Mouse (Mus musculus): ENCODE measurements around the gene Cd52. TPM values are rescaled to one million over a fixed set of nuclear protein-coding genes. Genes with fewer than 3 reads are reported as not detected.

Gene Cd52
- polyA plus RNA-seq, 1 experiment: 14.0 TPM

DNA sequence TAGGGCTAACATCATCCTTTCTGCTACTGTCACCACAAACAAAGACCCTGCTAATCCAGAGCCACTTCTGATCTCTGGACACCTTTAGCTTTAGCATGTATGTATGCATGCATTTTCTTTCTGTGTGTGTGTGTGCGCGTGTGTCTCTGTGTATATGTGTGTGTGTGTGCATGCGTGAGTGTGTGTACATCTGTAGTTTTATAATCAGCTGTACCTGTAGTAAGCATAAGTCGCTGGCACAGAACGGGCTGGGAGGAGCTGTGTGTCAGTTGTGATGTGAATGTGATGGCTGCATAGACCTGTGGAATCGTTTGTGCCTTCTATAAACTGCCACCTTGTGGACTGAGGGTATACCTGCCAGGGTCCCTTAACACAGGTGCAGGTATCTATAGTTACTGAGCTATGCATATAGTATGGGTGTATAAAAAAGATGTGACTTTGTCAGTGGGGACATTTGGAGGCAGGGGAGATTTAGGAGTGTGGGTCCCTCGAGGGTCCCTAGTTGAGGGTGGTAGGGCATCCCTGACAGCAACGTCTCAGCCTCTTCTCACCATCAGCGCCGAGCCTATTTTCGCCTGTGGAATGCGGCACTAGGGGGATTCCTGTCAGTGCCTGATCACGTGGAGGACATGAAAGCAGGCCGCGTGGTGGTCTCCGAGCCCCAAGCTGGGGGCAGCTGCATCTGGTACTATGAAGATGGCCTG lies 4.2 kb downstream of the Cd52 start:
- Histone ChIP-seq H3K4me1 (ENCODE audit: control insufficient read depth, insufficient read depth, insufficient read length, low read length) (no peaks in the 10 kb centered on the region), H3K4me3 (ENCODE audit: insufficient read depth, low read depth, low read length) (no peak overlapping the region), H3K27ac (replicated peaks; ENCODE audit: low read depth, low read length) (no peak overlapping the region)

DNA sequence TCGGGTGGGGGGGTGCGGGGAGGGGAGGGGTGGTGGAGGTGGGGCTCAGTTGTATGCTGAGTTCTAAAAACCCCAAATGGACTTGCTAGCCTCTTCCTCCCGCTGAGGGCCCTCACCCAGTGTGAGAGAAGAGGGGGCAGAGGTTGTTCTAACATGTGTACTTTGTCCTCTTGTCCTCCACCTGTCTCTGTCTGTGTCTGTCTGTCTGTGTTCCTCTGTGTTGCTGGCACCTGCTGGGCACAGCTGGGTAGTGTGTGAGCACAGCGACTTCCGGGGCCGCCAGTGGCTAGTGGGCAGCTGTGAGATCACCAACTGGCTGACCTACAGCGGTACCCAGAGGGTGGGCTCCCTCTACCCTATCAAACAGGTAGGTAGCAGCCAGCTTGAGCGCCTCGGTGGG lies 5.9 kb downstream of the Cd52 start:
- H3K4me1 ChIP-seq (ENCODE audit: control insufficient read depth, insufficient read depth, insufficient read length, low read length): no peaks in the 10 kb centered on the region
- no peak overlapping the region for H3K27ac ChIP-seq (replicated peaks; ENCODE audit: low read depth, low read length)

DNA sequence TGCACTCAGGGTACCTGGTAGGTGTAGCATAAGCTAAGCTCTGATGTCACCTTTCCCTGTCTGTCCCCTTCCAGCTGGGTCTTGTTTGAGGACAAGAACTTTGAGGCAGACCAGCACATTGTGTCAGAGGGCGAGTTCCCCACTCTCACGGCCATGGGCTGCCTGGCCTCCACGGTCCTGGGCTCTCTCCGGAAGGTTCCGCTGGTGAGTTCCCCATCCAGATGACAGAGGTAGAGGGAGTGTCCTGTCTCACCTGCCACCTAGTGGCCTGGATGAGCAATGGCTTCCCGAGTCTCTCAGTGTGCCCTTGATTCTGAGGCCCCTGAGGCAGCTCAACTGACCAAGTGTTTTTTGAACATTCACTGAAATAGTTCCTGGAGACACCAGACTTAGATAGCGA lies 7.5 kb downstream of the Cd52 start:
- Histone ChIP-seq H3K4me1 (ENCODE audit: control insufficient read depth, insufficient read depth, insufficient read length, low read length) (no peaks in the 10 kb centered on the region), H3K4me3 (ENCODE audit: insufficient read depth, low read depth, low read length) (no peak overlapping the region), H3K27ac (replicated peaks; ENCODE audit: low read depth, low read length) (no peak overlapping the region)

More for the DNA sequence above, 5.9 kb downstream of the Cd52 start:
- no peak overlapping the region for H3K4me3 ChIP-seq (ENCODE audit: insufficient read depth, low read depth, low read length)

DNA sequence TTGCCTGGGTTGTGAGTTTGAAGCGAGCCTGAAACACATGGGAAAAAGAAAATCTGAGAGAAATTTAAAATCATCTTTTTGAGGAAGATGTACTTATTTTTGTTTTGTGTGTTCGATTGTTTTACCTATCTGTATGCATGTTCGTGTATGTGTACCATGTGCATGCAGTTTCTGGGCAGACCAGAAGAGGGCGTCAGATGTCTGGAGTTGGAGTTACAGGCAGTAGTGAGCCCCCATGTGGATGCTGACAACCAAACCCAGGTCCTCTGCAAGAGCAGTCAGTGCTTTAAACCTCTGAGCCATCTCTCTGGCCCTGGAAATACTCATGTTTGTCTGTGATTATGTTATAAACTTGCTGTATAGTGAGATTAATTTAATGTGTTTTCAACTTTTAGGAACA lies 9.9 kb downstream of the Cd52 start:
- Histone ChIP-seq H3K4me3 (ENCODE audit: insufficient read depth, low read depth, low read length) (no peak overlapping the region), H3K4me1 (ENCODE audit: control insufficient read depth, insufficient read depth, insufficient read length, low read length) (peaks cover 4% of the 10 kb centered on the region; the same call in 1 of the 2 replicates), H3K27ac (replicated peaks; ENCODE audit: low read depth, low read length) (no peak overlapping the region)

DNA sequence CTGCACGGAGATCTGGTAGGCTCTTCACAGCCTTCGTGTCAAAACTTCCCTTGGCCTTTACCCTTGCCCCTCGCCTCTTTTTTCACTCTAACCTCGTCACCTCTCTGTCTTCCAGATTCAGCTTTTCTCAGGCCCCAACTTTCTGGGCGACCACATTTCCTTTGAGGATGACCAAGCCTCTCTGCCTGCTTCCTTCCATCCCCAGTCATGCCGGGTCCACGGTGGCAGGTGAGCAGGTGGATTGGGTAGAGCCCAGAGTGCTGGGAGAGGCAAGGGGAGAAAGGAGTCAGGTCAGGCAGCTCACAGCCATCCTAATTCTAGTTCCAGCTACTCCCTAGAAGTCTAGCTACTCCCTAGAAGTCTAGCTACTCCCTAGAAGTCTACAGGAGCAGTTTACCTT lies 12.4 kb downstream of the Cd52 start:
- Histone ChIP-seq H3K4me3 (ENCODE audit: insufficient read depth, low read depth, low read length) (no peak overlapping the region), H3K27ac (replicated peaks; ENCODE audit: low read depth, low read length) (no peak overlapping the region), H3K4me1 (ENCODE audit: control insufficient read depth, insufficient read depth, insufficient read length, low read length) (peaks cover 4% of the 10 kb centered on the region; the same call in 1 of the 2 replicates)

DNA sequence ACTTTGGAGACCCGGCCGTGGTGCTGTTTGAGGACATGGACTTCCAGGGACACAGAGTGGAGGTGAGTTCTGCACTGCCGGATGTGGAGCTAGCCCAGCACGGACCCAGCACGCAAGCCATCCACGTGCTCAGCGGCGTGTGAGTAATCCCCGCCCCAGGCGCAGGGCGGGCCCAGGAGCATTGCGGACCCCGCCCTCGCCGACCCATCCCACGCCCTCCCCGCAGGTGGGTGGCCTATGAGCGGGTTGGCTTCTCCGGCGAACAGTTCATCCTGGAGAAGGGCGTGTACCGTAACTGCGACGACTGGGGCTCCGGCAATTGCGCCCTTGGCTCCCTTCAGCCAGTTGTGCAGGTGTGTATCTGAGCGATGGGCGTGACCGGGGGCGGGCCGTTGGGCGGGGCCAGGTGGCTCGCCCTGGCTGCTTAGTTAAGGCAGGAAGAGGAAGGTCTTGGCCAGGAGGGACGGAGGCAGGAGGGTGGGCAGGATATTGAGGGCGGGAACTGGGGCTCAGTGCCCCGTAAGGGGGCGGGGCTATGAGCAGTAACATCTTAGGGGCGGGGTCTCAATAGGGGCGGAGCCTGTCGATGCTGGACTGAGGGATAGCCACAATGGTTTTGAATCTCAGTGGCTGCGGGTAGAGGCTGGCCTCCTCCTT lies 13.0 kb downstream of the Cd52 start:
- peak overlapping the region; percentile 48 for H3K4me3 ChIP-seq (ENCODE audit: insufficient read depth, low read depth, low read length)
- no peak overlapping the region for H3K27ac ChIP-seq (replicated peaks; ENCODE audit: low read depth, low read length)

DNA sequence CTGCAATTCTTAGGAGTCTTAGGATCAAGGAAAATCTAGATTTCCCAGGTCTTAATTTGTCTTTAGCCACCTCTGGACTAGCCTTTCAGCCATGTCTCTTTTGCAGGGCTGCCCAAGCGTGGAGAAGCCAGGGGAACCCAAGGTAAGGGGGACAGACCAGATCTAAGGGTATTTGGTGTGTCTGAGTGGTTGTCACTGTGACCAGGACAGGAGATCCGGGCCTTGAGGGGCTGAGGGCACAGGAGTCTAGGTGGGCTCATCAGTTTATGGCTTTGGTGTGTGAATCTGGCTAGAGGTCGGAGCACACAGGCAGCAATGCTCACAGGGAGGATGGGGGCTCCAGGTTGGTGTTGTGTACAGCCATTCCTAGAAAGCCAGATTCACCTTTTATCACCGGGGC lies 14.2 kb downstream of the Cd52 start:
- no peak overlapping the region for H3K27ac ChIP-seq (replicated peaks; ENCODE audit: low read depth, low read length)
- no peak overlapping the region for H3K4me3 ChIP-seq (ENCODE audit: insufficient read depth, low read depth, low read length)
- peaks cover 4% of the 10 kb centered on the region; the same call in 1 of the 2 replicates for H3K4me1 ChIP-seq (ENCODE audit: control insufficient read depth, insufficient read depth, insufficient read length, low read length)

More for the DNA sequence above, 13.0 kb downstream of the Cd52 start:
- peaks cover 4% of the 10 kb centered on the region; the same call in 1 of the 2 replicates for H3K4me1 ChIP-seq (ENCODE audit: control insufficient read depth, insufficient read depth, insufficient read length, low read length)

DNA sequence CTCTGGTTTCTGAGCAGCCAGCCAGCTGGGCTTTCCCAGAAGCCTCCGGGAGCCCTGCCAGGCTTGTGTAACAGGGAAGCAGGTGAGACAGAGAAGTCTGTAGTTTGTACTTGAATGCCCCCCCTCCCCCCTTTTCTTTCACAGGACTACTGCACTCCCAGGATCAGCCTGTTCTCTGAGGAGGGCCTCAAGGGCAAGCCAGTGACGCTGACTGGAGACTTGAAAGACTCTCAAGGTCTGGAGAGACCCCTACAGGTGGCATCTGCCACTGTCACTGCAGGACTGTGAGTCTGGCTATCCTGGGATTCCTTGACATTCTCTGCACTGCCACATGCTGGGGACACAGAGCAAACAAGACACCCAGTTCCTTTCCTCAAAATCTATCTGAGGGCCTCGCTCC lies 16.2 kb downstream of the Cd52 start:
- H3K4me1 ChIP-seq (ENCODE audit: control insufficient read depth, insufficient read depth, insufficient read length, low read length): peaks cover 4% of the 10 kb centered on the region; the same call in 1 of the 2 replicates
- no peak overlapping the region for H3K27ac ChIP-seq (replicated peaks; ENCODE audit: low read depth, low read length)

DNA sequence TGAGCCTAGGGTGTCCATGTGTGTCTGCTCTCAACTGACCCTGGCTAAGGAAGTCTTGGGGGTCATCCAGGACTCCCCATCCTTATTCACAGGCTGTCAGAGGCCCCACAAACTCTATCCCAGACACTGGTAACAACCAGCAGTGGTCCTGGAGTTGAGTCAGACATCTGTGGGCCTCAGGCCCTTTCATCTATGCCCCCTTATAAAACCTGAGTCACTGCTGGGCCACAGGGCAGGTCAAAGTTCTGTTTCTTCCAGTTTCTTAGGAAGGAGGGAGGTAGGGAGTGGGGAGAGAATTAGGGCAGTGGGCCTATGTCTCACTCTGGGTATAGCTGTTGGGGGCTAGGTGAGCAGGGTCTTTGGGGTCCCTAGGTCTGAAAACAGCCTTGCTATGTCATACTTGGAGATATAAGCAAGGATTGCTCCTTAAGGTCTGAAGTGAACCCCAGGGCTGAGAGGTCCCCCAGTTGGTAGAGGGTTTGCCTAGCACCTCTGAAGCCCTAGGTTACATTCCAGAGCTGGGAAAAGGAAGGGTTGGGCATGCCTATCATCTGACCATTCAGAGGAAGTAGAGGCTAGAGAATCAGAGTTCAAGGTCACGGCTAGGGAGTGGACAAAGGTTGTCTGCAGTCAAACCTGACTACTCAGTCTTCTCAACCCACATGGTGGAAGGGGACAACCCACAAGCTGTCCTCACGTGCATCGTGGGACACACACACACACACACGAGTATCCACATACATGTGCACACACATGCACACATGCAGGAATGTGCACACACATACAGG lies 25.9 kb downstream of the Cd52 start:
- no peak overlapping the region for H3K4me3 ChIP-seq (ENCODE audit: insufficient read depth, low read depth, low read length)
- H3K4me1 ChIP-seq (ENCODE audit: control insufficient read depth, insufficient read depth, insufficient read length, low read length): no peaks in the 10 kb centered on the region

More for the DNA sequence above, 16.2 kb downstream of the Cd52 start:
- no peak overlapping the region for H3K4me3 ChIP-seq (ENCODE audit: insufficient read depth, low read depth, low read length)

DNA sequence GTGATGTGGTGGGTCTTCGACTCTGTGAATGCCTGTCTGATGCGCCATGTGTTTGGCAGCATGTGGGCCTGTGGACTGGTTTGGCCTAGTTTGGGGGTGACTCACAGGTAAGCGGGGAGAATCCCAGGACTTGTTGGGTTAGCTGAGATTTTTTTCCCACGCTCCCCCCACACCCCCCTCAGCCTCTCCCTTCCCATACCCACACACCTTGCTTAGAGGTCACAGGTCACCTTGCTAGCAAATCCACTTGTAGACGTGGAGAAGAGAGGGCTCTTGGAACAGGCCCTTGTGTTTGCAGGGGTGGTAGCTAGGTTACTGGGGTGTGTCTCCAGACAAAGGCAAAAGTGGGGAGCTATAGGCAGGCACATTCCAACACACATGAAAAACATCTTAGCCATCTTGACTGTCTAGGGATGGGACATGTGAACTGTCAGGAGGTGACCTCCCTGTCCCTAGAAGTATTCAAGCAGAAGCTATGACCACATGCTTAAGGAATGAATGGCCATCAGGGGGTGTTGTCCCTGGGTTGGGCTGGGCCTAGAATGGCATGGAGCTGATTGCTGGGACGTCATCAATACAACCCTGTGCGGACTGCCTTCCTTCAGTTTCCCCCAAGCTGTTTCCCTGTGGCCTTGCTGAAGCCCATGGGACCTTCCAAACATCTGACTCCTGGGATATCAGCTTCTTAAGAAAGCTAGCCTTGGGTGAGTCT lies 26.9 kb downstream of the Cd52 start:
- H3K4me1 ChIP-seq (ENCODE audit: control insufficient read depth, insufficient read depth, insufficient read length, low read length): no peaks in the 10 kb centered on the region
- no peak overlapping the region for H3K27ac ChIP-seq (replicated peaks; ENCODE audit: low read depth, low read length)
- H3K4me3 ChIP-seq (ENCODE audit: insufficient read depth, low read depth, low read length): no peak overlapping the region

More for the DNA sequence above, 25.9 kb downstream of the Cd52 start:
- no peak overlapping the region for H3K27ac ChIP-seq (replicated peaks; ENCODE audit: low read depth, low read length)

DNA sequence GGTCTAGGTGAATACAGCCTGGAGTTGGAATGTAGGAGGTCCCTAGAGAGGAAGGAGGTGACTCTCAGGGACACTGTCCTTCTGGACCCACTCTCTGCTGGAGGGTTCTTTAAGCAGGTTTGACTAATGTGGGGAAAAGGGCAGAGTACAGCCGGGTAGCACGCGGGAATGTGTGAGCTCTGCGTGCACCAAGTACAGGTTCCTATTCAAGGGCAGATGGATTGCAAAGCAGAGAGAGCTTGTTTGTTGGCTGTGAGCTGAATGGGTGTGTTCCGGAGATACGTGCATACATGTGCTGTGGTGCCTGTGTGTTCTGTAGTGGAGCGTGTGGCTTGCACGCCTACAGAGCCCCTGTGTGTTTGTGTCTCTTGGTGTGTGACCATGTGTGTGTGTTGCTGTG lies 27.5 kb downstream of the Cd52 start:
- Histone ChIP-seq H3K4me3 (ENCODE audit: insufficient read depth, low read depth, low read length) (no peak overlapping the region), H3K4me1 (ENCODE audit: control insufficient read depth, insufficient read depth, insufficient read length, low read length) (no peaks in the 10 kb centered on the region), H3K27ac (replicated peaks; ENCODE audit: low read depth, low read length) (no peak overlapping the region)

DNA sequence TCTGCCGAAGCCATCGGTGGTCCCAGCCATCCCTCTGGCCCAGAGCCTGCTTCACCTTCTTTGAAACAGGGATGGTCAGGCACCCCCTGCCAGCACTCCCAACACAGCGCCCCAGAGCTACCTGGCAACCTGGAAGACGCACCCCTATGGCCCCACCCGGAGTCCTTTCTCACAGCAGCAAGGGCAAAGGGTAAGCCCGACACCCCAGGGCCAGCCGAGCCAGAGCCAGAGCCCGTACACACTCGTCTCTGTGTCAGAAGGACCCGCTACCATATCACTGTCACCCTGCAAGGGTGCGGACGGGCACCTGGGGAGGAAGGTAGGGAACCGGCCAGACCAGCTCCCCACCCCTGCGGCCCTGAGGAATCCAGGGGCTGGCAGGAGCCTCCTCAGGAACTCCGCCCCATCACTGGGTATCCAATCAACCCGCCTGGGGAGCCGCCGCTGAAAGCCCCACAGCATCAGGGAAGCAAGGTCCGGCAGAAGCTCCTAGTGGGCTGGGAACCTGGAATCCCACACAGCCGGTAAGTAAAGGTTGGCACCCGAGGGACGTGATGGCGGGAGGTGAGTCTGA lies 29.4 kb downstream of the Cd52 start:
- Histone ChIP-seq H3K4me3 (ENCODE audit: insufficient read depth, low read depth, low read length) (no peak overlapping the region), H3K4me1 (ENCODE audit: control insufficient read depth, insufficient read depth, insufficient read length, low read length) (no peaks in the 10 kb centered on the region), H3K27ac (replicated peaks; ENCODE audit: low read depth, low read length) (no peak overlapping the region)

DNA sequence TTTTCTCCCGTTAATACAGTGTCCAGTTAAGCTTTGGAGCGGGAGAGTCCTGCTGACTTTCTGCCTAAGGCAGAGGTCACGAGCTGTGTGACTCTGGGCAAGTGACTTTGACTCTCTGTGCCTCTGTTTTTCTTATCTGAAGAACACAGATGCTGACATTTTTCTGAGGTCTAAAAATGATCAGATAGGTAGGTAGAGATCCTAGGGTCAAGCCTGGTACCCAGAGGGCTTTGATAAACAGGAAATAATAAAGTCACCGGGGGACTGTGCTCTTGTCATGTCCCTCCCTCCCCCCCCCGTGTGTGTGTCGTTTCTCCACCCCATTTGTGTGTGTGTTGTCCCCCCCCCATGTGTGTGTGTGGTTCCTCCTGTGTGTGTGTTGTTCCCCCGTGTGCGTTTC lies 32.3 kb downstream of the Cd52 start:
- Histone ChIP-seq H3K27ac (replicated peaks; ENCODE audit: low read depth, low read length) (no peak overlapping the region), H3K4me3 (ENCODE audit: insufficient read depth, low read depth, low read length) (no peak overlapping the region), H3K4me1 (ENCODE audit: control insufficient read depth, insufficient read depth, insufficient read length, low read length) (no peaks in the 10 kb centered on the region)

DNA sequence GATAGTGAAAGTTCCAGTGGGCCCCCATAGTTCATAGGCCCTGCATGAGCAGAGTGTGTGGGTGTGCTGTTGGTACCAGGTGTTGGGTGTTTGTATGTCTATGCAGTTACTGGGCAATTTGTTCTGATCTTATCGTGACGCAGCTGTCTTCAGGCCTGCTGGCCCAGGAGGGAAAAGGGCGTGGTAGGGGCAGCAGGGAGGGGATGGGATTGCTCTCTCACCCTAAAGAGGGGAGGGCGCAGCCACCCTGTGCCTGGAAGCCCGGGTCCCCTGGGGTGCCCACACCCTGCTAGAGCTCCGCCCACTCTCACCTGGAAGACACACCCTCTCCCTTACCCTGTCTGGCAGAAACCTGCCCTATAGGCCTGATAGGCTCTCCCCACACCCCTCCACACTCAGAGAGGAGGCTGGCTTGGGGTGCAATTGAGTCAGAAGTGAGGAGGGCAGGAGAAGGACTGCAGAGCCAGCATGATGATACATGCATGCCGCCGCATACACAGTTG lies 32.9 kb downstream of the Cd52 start:
- no peak overlapping the region for H3K27ac ChIP-seq (replicated peaks; ENCODE audit: low read depth, low read length)
- H3K4me1 ChIP-seq (ENCODE audit: control insufficient read depth, insufficient read depth, insufficient read length, low read length): no peaks in the 10 kb centered on the region
- no peak overlapping the region for H3K4me3 ChIP-seq (ENCODE audit: insufficient read depth, low read depth, low read length)

Data from brown adipose tissue, adult 24 weeks (tissue).